Mouse (Mus musculus) cerebellum, postnatal 25 days (tissue): ENCODE measurements around the gene Polr1d.

Experiments
- DNase-seq, 2 experiments: peaks; one replicate each; pipeline ENCODE4 v3.0.0; 2021; ENCODE audit warnings: mixed read lengths in 2 of 2

Polr1d gene

DNA sequence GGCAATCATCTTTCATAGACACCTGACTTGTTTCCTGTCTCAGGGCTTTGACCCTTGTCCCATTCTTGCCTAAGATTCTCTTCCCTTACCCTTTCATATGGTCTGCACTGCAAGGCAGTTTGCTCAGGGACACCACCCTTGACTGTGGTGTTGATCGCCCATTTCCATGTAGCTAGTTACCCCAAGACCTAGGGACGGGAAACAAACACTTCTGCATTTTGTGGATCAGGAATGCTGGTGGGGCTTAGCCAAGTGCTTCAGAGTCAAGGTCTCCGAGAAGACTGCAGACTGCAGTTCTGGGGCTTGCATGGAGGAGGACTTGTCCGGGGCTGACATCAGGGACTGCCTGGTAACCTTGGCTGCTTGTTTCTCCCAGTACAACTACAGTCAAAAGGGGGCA is 10.0 kb downstream of the Polr1d start:
- no peak for DNase-seq

DNA sequence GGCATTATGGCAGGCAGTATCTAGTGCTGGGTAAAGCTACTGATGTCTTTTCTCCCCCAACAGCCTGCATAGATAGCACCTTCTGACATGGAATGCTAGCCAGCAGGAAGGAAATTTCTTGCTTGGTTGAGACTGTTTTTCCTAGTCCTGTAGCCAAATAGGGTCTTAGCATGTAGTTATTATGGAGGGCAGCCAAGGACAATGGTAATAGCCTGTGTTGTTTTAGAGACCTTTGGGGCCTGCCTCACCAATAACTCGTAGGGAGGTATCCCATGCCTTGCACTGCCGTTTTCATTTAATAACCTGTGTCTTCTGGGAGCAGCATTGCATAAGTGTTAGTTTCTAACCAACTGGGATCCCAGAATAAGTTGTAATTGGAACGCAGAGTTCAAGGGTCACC is 13.0 kb downstream of the Polr1d start:
- DNase-seq: peak; percentile 17 to 31

DNA sequence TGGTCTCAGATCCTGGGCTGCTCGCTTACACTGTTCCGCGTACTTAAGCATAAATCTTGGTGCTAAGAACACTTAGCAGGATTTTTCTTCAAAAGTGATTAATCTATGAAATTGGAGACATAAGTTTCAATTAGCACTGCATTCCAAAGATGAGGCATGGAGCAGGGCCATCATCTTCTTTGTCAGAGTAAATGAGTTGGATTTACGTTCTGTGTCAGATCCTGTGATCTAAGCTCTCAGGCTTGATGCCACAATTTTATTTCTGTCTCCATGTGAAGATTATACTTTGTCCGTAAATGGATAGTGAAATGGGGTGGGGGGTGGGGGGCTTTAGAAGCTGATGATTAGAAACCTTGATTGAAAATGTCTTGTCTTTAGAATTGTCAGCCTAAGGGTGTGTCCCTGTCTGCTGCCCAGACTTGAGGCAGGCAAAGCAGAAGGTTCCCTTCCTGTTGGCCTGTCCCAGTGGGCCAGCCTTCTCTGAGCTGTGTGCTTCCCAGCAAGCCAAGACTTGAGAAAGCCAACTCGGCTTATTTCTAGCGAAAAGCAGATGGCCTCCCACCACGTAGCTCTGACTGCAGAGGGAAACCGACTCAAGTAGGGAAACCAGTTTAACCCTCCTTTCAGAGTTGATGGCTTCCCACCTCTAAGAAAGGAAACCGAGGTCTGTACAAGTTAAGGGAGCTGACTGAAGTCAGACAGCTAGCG is 13.6 kb downstream of the Polr1d start:
- peak; percentile 84 to 85 for DNase-seq

DNA sequence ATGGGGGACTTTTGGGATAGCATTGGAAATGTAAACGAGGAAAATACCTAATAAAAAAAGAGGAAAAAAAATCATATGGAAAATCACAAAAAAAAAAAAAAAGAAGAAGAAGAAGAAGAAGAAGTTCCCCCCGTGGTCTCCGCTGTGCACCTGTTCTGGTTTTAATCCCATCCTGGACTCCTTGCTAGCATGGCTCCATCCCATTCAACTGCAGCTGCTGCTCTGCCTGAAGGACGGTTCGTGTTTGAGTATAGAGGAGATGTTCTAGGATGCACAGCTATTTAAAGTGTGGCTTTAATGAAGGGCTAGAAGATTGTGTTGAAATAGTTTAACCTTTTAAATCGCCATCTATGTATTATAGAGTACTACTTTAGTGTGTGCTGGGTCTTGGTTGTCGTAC is 15.6 kb downstream of the Polr1d start:
- no peak for DNase-seq

DNA sequence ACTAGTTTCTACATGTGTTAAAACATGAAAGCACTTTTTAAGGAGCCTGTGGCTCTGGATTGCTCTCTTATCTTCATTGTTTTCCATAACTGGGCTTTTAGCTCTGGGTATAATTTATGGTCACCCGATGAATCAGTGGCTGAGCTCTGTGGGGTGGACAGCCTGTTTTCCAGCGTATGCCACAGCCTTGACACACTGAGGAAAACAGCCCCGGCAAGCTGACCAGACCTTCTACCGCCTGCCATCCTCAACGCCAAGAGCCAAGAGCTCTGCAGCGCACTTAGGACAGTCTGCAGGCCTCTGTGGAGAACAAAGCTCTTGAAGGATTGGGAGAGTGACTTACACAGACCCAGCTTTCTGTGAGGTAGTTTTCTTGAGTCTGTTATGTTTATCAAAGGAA is 17.4 kb downstream of the Polr1d start:
- peak; percentile 54 to 59 for DNase-seq

DNA sequence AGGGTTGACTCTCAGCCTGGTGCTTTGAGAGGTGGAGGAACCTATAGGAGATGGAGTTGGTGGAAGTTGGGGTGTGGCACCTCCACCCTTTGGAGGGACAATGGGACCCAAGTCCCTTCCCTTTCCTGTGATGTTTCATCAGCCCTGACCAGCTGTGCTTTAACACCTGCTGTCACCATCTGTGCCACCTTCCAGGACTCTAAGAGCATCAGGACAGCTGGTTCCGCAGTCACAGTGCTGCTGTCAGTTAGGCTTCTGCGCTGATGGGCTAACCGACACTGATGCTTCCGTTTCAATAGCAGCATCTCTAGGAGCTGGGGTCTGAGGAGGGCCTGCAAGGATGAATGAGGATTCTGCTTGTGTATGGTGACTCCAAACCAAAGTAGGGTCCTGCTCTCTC is 19.7 kb downstream of the Polr1d start:
- DNase-seq: no peak

DNA sequence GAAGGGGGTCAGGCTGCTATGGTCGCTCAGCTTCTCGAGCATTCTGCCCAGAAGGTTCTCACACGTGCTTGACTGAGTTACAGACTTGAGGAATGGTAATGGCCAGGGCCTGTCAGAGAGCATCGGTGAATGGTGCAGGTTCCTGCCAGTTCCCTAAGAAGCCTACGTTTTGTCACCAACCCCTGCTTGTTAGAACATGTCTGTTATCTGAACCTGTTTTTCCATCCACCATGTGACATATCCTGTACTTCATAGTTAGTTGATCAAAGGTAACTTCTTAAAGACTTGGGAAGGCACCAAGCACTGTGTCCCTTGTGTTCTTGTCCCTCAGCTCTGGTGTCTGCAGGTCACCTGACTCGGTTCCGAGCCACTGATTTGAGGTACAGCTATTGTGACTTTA is 21.8 kb downstream of the Polr1d start:
- DNase-seq: no peak

DNA sequence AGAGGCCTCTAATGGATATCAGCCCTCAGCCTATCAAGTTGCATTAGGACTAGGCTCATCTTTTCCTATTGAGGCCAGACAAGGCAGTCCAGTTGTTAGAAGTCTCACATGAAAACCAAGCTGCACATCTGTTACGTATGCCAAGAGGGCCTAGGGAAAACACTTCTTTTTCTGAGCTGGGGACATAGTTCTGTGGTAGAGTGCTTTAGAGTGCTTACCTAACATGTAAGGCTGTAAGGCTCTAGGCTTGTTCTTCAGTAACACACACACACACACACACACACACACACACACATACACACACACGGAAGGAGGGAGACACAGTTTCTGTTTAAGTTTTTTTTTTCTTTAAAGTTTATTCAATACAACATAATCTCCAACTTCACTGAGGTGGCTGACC is 23.3 kb downstream of the Polr1d start:
- DNase-seq: no peak

DNA sequence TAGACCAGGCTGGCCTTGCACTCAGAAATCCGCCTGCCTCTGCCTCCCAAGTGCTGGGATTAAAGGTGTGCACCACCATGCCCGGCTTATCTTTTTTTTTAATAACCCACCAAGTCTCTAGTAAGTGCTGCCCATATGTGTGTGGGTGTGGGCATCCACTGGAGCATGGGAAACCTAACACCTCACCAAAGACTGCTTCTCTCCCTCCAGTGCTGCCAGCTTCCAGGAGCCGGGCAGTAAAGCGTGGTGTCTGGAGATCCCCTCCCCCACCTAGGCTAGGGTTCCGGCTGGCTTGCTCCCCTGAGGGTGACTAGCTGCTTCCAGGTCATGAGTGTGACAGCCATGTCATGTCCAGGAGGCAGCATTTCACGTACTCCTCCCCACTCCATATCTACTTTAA is 25.4 kb downstream of the Polr1d start:
- no peak for DNase-seq

DNA sequence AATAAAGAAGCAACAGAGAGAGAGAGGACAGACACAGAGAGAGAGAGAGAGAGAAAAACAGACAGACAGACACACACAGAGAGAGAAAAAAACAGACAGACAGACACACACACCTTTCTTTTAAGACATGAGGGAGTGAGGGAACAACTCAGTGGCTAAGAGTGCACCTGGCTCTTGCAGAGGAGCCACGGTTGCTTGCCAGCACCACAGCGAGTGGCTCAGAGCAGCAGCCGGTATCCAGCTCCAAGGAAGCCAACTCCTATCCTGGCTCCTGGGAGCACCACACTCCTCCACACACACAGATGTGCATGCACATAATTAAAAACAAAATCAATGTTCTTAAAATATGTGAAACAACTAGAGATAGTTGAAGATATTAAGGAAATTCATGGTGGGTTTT is 30.4 kb downstream of the Polr1d start:
- DNase-seq: peak; percentile 69 to 80

DNA sequence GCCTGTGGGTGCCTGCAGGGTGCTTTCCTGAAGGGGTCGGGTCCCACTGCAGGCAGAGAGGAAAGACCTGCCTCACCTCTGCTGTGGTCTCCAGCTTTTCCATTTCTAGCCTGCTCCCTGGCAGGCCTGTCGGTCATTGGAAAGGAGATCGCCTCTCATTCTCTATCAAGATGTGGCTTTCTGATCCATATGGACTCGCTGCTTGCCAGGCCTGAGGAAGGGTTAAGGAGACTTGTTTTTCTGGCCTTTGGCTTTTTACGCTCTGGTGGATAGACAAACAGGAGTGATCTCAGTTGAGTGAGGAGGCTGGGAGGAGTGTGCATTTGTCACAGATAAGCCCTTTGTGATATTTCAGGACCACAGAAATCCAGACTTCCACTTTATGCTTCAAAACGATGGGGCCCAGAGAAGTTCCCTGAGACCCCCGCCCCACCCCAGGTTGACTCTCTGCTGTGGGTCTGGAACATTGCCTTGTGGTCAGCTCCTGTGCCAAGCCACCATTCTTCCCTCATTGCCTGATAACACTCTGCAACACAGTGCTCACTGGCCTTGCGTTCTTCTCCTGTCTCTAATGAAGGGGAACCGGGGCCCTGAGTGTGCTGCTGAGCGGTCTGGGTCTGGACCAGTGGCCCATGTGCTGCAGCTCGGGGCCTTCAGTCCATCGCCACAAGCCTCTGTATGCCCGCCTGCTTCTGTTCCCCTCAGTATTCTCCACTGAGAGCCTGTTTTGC is 32.2 kb downstream of the Polr1d start:
- DNase-seq: peak; percentile 53 to 56

DNA sequence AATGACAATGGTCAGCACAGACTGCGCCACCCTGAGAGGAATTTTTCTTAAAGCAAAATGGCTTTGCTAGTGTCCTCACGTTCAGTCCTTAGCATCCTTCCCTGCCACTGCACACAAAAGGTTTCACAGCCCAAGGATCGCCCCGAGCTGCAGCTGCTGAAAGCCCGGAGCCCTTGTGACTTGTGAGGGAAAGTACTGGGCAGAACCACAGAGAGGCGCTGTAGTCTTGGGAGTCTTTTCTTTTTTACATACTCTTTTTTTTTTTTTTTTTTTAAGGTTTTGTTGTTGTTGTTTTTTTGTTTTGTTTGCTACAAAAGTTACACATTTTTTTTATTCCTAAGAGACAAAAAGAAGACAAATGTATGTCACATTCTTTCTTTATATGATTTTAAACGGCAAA is 37.9 kb downstream of the Polr1d start:
- DNase-seq: peak in 1 of 2 experiments; percentile 17

DNA sequence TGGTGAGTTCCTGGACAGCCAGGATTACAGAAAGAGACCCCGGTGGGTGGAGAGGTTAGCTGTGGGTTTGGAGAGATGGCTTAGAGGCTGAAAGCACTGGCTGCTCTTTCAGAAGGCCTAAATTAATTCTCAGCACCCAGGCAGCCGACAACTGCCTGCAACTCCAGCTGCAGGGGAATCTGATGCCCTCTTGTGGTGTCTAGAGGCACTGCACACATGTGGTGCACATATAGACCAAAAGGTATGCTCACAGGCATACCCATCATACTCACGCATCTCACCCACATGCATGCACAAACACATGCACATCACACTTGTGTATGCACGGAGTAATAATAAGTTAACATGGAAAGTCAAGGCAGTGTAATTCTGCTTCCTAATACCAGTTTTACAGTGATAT is 38.8 kb downstream of the Polr1d start:
- DNase-seq: peak in 1 of 2 experiments; percentile 18

DNA sequence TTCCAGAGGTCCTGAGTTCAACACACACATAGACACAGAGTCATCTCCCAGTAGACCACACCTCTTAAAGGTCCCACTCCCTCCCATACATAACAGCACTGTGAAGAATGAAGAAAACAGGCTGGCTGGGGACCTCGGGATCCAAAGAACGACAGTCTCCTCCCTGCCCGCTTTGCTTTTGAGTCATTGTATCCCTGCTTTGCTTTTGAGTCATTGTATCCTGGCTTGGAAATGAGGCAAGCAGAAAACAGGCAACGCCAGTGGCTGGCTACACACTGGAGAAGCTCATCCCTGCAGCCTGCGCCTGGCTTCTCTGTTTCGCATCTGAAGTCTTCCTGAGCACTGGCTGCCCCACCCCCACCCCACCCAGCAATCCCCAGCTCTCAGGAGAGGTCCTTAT is 40.2 kb downstream of the Polr1d start:
- DNase-seq: no peak

DNA sequence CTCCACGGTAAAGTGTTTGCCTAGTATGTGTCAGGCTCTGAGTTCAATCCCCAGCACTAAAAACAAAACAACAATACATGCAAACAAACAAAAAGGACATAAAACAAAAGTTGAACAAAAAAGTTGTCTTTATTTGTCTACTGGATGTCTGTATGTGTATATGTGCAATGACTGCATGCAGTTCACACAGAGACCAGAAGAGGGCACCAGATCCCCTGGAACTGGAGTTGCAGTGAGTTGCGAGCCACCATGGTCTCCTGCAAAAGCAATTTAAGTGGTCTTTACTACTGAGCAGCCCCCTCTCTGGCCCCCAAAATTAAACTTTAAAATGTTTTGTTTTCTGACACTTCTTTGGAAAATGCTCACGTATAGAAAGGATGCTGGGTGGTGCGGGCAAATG is 44.3 kb downstream of the Polr1d start:
- DNase-seq: no peak

DNA sequence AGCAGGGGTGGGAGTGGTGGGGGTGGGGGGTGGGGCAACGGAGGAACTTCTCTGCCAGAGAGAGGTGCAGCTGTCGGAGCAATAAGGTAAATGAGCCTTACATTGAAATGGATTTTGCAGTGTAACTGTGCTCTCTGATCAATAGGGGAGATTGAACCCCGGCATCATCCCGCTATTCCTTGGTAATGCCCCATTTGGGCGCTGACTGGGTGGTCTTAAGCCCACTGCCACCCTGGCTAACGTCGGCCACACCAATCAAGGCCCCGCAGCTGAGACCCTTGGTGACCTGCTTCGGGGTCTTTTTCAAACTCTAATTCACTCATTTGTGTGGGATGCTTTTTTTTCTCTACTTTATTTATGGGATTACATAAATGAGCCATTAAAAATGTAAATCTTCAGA is 47.9 kb downstream of the Polr1d start:
- no peak for DNase-seq

DNA sequence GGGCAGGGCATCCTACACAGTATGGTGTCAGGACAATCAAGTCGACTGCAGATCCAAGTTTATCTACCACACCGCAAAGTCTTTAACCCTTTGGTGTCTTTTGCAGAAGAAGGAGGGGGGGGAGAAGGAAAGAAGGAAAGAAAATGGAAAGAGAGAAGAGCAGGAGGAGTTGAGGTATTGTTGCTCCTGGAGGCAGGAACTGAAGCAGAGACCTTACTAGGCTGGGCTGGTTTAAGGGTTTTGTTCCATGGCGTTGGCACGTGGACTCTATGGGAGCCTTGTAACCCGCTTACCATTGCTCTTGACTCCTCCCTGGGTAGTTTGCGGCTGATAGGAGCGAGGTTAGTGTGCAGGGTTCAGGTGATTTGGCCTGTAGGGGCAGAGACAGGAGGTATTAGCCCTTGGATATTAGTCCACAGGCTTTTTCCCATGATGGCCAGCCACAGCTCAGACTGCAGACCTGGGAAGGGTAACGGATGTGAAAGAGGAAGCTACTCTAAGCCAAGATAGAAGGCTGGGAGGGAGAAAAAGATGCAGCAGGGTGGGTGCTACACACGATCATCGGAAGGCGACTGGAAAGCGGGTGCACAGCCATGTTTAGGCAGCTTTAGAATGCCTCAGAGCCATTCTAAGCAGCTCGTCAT is 48.8 kb downstream of the Polr1d start:
- no peak for DNase-seq

DNA sequence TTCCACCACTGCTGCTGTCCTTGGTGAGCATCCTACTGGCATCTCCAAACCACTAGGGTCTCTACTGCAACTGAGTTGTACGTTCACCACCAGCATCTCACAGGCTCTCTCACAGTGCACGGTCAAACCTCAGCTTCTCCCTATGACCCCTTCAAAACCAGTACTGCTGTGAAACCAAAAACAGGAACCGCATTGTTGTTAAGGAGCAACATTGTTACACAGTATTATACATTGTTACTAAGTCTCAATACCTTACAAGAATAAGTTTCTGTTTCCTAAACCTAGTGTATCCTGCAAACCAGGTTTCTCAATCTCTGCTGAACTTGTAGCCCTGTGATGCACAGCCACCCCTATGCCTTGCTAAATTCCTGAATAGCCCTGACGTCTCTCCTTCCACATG is 51.0 kb downstream of the Polr1d start:
- no peak for DNase-seq

DNA sequence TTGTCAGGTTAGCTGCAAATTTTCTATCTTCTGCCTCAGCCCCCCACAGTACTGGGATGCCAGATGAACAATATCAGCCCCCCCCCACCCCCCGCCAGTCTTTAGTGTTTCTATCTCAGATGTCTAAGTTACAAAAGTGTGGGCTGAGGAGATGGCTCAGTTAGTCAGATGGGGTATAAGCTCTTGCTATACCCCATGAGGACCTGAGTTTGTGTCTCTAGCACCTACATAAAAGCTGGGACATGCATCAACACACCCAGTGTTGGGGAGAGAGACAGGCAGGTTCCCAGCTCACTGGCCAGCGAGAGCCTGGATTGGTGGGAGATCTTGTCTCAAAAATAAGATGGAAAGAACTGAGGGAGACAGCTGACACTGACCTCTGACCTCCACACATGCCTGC is 52.6 kb downstream of the Polr1d start:
- DNase-seq: no peak

DNA sequence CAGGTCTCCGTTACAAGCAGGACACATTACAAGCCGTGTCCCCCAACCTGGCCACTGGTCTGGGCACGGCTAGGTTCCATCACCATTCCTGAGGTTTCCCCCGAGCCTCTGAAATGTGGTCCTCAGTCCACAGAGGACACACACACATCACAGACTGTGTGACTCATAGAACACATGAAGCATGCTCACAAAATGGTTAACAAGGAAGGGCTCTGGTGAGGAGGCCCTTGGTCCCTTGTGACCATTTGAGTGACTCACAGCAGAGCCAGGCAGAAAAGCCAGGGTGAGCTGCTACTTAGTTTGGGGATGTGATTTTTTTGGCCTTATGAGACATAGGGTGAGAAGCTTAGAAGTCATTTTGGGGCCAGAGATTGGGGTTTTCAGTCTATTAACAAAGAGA is 55.1 kb downstream of the Polr1d start:
- DNase-seq: no peak

DNA sequence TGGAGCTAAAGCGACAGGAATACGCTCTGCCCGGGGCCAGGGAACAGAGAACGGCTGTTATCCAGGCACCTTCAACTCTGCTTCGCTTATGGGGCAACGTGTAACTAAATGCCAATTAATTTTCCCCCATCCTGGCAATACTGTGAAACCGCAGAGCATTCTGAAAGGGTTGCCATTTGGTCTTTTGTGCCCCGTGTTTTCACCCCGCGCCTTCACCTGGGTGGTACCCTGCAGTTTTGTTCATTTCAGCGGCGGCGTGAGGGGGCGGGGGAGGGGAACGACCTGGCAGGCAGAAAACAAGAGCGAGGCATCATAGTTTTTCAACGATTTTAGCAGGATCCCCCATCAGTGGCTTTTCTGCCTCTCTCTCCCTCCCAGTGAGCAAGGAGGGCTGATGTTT is 56.8 kb downstream of the Polr1d start:
- DNase-seq: peak; percentile 23 to 28

DNA sequence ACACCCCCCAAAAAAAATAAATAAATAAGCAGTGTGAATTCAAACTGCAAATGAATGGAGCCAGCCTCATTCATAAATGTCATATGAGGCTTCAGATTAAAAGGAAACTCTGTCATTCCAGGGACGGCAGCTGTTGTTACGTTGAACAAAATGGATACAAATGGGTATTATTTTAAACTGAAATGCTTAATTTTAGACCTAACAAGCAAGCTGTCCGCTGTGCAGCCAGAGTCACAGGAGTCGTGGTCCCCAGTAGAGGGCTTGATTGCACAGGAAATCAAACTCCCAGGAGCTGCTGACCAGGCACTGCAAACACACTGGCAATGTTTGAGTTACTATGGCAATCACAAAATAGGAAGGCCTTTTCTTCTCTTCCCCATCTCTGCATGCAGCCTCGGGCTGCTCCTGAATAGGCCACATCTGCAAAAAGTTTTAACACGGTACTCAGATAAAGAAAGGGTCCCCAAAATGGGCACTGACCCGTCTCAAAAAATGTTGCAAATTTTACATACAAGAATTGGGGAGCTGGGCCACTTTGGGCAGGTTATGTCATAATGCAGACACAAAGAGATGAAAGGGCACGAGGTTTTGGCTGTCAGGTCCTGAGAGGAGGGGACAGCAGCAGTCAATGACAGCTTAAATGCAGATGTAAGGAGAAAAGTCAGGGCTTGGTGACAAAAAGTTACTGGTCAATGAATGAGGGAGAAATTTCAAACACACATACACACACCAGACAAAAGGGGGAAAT is 57.7 kb downstream of the Polr1d start:
- DNase-seq: no peak

DNA sequence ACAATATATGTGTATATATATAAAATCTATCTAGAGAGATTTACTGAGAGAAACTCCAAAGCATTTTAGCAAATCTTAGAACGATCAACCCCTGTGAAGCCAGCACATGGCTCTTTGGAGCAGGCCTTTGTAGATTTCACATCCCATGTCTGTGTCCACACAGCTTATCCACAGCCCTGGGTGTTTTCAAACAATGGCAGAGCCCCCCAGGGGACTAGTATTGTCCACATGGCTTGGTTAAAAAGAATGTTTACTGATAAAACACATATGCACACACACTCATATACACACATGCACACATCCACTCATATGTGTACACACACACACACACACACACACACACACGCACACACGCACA is 58.2 kb downstream of the Polr1d start:
- DNase-seq: no peak

DNA sequence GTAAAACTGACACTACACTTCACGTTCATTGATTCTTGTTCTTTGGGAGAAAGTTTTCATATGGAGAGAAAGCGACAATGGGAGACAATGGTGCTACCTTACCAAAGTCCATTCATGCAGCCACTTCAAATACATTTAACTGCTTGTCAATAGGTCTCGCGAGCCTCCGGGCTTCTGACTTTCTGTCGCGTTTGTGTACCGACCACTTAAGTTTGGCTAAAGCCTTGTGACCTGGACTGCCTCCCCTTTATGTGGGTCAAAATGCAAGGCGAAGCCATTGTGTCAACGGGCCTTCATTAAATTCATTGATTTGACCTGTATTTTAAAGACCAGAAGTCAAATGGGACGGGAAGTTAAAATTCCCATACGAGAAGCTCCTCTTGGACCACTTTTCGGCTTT is 59.1 kb downstream of the Polr1d start:
- DNase-seq: no peak
